Mouse (Mus musculus) kidney, embryonic 16.5 days (tissue): Measurements from ENCODE around the gene Ly6g5b. TPM values are rescaled to one million over a fixed set of nuclear protein-coding genes. Genes with fewer than 3 reads are reported as not detected.

Experiments
- ATAC-seq: fragments of 200-750 bp; cut with Nextera tagmentation; 2 replicates; pipeline ENCODE4 v1.8.0; 2017; ENCODE audit warnings: moderate TSS enrichment; ENCODE audit not compliant: low FRiP score, low TSS enrichment
- H3K27ac ChIP-seq: fragments of 300-500 bp; sonication (generic); 2 replicates; pipeline ENCODE4 v1.5.1; 2014; ENCODE audit warnings: low read length
- H3K27me3 ChIP-seq: fragments of 300-500 bp; sonication (generic); 2 replicates; pipeline ENCODE4 v1.6.1; 2014; ENCODE audit warnings: low read length, control low read depth, mixed read lengths; ENCODE audit not compliant: insufficient read depth
- H3K36me3 ChIP-seq: fragments of 300-500 bp; sonication (generic); 2 replicates; pipeline ENCODE4 v1.6.1; 2014; ENCODE audit warnings: low read length, control low read depth, mixed read lengths; ENCODE audit not compliant: insufficient read depth
- H3K4me1 ChIP-seq: fragments of 300-500 bp; sonication (generic); 2 replicates; pipeline ENCODE4 v1.6.1; 2014; ENCODE audit warnings: low read length, control low read depth, mixed read lengths; ENCODE audit not compliant: insufficient read depth
- H3K4me2 ChIP-seq: fragments of 300-500 bp; sonication (generic); replicated peaks from 2 replicates; pipeline ENCODE4 v1.6.1; 2014; ENCODE audit warnings: low read depth, low read length
- H3K4me3 ChIP-seq: fragments of 300-500 bp; sonication (generic); 2 replicates; pipeline ENCODE4 v1.5.1; 2014; ENCODE audit warnings: mild to moderate bottlenecking, low read length
- H3K9ac ChIP-seq: fragments of 300-500 bp; sonication (generic); replicated peaks from 2 replicates; pipeline ENCODE4 v1.6.1; 2014; ENCODE audit warnings: low read length
- H3K9me3 ChIP-seq: fragments of 300-500 bp; sonication (generic); 2 replicates; pipeline ENCODE4 v1.6.1; 2016; ENCODE audit warnings: low read length, control low read depth
- WGBS: fragments of 180-500 bp; shearing (Covaris S2); extraction: QIAGEN DNeasy Blood & Tissue Kit; methylation state at CpG from one replicate; pipeline ENCODE4 v1.1.7; 2014; 5-methylcytosine and 5-hydroxymethylcytosine counted together
- polyA plus RNA-seq: library from polyadenylated mRNA; unstranded; fragments of >200 nt; fragmentation: Nextera tagmentation; extraction: Ambion mirVana; gene quantifications from 2 replicates; pipeline ENCODE4 v1.2.1, GENCODE M21; 2015

The Ly6g5b gene
- polyA plus RNA-seq, 1 experiment from 2014 or later, result 0.89 TPM

- Histone ChIP-seq H3K9me3 (no peaks in the 10 kb centered on the region), H3K9ac (no peak overlapping the region), H3K27me3 (no peaks in the 10 kb centered on the region), H3K4me2 (no peak overlapping the region), H3K27ac (peak overlapping the region; percentile 31; the same call in 1 of the 2 replicates), H3K4me3 (no peak overlapping the region), H3K4me1 (peaks cover 34% of the 10 kb centered on the region), H3K36me3 (peaks cover 65% of the 10 kb centered on the region)
- ATAC-seq, result peak; percentile 40
- WGBS, result 48% methylated on average over 10 of the region's 10 CpGs
These were observed 14.9 kb downstream of the Ly6g5b start for GRCm38 (mm10) chr17:35100196-35100765.

- H3K9me3 ChIP-seq, result no peaks in the 10 kb centered on the region
- H3K9ac ChIP-seq, result peak overlapping the region; percentile 35; the same call in 1 of the 2 replicates
- H3K36me3 ChIP-seq, result peaks cover 74% of the 10 kb centered on the region
- ATAC-seq, result no peak
- H3K4me3 ChIP-seq, result no peak overlapping the region
- H3K4me1 ChIP-seq, result peaks cover 33% of the 10 kb centered on the region
- no peak overlapping the region for H3K27ac ChIP-seq
- no peaks in the 10 kb centered on the region for H3K27me3 ChIP-seq
- WGBS, result 72% methylated on average over 12 of the region's 12 CpGs
- no peak overlapping the region for H3K4me2 ChIP-seq
These were observed 18.0 kb downstream of the Ly6g5b start for GRCm38 (mm10) chr17:35097164-35097655.

GRCm38 (mm10) chr17:35096597-35096996 lies 18.6 kb downstream of the Ly6g5b start:
- 78% methylated on average over 12 of the region's 12 CpGs for WGBS
- ATAC-seq, result no peak
- peaks cover 72% of the 10 kb centered on the region for H3K36me3 ChIP-seq

GRCm38 (mm10) chr17:35094475-35095365 lies 20.5 kb downstream of the Ly6g5b start:
- WGBS, result 90% methylated on average over 15 of the region's 15 CpGs
- H3K4me2 ChIP-seq, result no peak overlapping the region
- no peak for ATAC-seq
- H3K36me3 ChIP-seq, result peaks cover 60% of the 10 kb centered on the region
- peaks cover 23% of the 10 kb centered on the region for H3K4me1 ChIP-seq
- no peaks in the 10 kb centered on the region for H3K27me3 ChIP-seq
- H3K9me3 ChIP-seq, result no peaks in the 10 kb centered on the region
- H3K9ac ChIP-seq, result no peak overlapping the region
- no peak overlapping the region for H3K27ac ChIP-seq
- H3K4me3 ChIP-seq, result no peak overlapping the region

More at GRCm38 (mm10) chr17:35096597-35096996, 18.6 kb downstream of the Ly6g5b start:
- Histone ChIP-seq H3K4me2 (no peak overlapping the region), H3K4me1 (peaks cover 28% of the 10 kb centered on the region), H3K27ac (no peak overlapping the region), H3K9ac (peak overlapping the region; percentile 35; the same call in 1 of the 2 replicates), H3K27me3 (no peaks in the 10 kb centered on the region), H3K4me3 (no peak overlapping the region), H3K9me3 (no peaks in the 10 kb centered on the region)

GRCm38 (mm10) chr17:35092403-35093198 lies 22.6 kb downstream of the Ly6g5b start:
- H3K27ac ChIP-seq, result peak overlapping the region; percentile 53; the same call in 1 of the 2 replicates
- H3K27me3 ChIP-seq, result no peaks in the 10 kb centered on the region
- H3K9ac ChIP-seq, result no peak overlapping the region
- no peak for ATAC-seq
- peaks cover 23% of the 10 kb centered on the region for H3K4me1 ChIP-seq
- no peaks in the 10 kb centered on the region for H3K9me3 ChIP-seq
- WGBS, result 75% methylated on average over 14 of the region's 14 CpGs
- no peak overlapping the region for H3K4me3 ChIP-seq
- no peak overlapping the region for H3K4me2 ChIP-seq
- H3K36me3 ChIP-seq, result peaks cover 48% of the 10 kb centered on the region

- peak overlapping the region; percentile 97; the same call in 1 of the 2 replicates for H3K27ac ChIP-seq
These were observed 24.9 kb downstream of the Ly6g5b start for GRCm38 (mm10) chr17:35090166-35090932.

GRCm38 (mm10) chr17:35088825-35089644 lies 26.2 kb downstream of the Ly6g5b start, which contains the start of gene Abhd16a:
TSS of gene Abhd16a (plus strand) at chr17:35089263.
- peak within 1 kb of the TSS; percentile 91 for H3K9ac ChIP-seq
- no peaks in the 10 kb centered on the region for H3K27me3 ChIP-seq
- peak within 1 kb of the TSS; percentile 81 for H3K4me2 ChIP-seq
- no peaks in the 10 kb centered on the region for H3K9me3 ChIP-seq
- H3K36me3 ChIP-seq, result peaks cover 18% of the 10 kb centered on the region
- peak within 1 kb of the TSS; percentile 97 for H3K27ac ChIP-seq
- ATAC-seq, result peak; percentile 97
- peak within 1 kb of the TSS; percentile 73 for H3K4me3 ChIP-seq
- WGBS, result 3% methylated on average over 61 of the region's 67 CpGs
- peaks cover 21% of the 10 kb centered on the region for H3K4me1 ChIP-seq

More at GRCm38 (mm10) chr17:35090166-35090932, 24.9 kb downstream of the Ly6g5b start:
- H3K36me3 ChIP-seq, result peaks cover 29% of the 10 kb centered on the region
- peak overlapping the region; percentile 81 for H3K4me2 ChIP-seq
- H3K9ac ChIP-seq, result peak overlapping the region; percentile 91
- 61% methylated on average over 8 of the region's 8 CpGs for WGBS
- no peak for ATAC-seq
- H3K4me3 ChIP-seq, result peak overlapping the region; percentile 73
- H3K4me1 ChIP-seq, result peaks cover 21% of the 10 kb centered on the region
- H3K27me3 ChIP-seq, result no peaks in the 10 kb centered on the region
- H3K9me3 ChIP-seq, result no peaks in the 10 kb centered on the region

- 51% methylated on average over 2 of the region's 2 CpGs for WGBS
- no peak overlapping the region for H3K27ac ChIP-seq
- H3K9ac ChIP-seq, result no peak overlapping the region
These were observed 27.1 kb downstream of the Ly6g5b start for GRCm38 (mm10) chr17:35088151-35088550.

More at GRCm38 (mm10) chr17:35088151-35088550, 27.1 kb downstream of the Ly6g5b start:
- Histone ChIP-seq H3K4me1 (peaks cover 21% of the 10 kb centered on the region), H3K9me3 (no peaks in the 10 kb centered on the region), H3K36me3 (peaks cover 16% of the 10 kb centered on the region), H3K4me3 (no peak overlapping the region), H3K4me2 (no peak overlapping the region), H3K27me3 (no peaks in the 10 kb centered on the region)
- ATAC-seq, result no peak
